Mouse (Mus musculus): ENCODE results near the gene Apopt1.

Apopt1 gene

GRCm38 (mm10) chr12:111681305-111681704 is 31.8 kb upstream of the Apopt1 start:
- DNase-seq: peak in 1 of 2 experiments; percentile 67

DNA sequence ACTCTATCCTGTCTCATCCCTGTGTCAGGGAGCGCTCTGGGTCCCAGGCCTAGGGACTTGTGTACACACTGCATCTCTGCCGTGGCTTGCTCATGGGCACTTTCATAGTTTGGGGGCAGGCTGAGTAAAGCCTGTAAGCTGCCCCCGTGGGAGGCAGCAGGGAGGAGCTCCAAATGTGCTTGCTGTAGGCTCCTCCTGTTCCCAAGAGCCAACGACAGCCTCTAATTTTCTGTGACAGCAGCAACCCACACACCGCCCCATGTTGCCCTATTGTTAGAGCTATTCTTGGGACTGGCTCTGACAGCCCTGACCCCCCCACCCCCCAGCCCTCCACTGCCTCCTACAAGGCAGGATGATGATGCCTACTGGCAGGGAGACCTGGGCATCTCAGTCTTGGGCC is 31.1 kb upstream of the Apopt1 start:
- no peak for DNase-seq

GRCm38 (mm10) chr12:111682806-111683205 is 30.3 kb upstream of the Apopt1 start:
- DNase-seq: no peak

DNA sequence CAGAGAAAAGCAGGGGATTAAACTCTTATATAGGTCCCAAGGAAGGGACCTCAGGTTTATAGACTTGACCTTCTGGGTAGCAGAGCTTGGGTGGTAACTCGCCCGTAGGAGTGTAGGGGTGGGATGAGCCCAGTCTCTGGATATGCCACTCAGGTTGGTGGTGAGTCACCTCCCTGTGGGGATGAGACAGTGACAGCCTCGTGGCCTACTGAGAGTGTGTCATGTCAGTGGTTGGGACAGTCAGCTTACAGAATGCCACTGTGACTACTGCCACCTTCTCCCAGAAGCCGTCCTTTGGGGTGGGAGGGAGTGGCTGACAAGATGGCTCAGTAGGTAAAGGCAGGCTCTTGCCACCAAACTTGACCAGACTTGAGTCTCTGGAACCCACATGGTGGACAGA is 26.7 kb upstream of the Apopt1 start:
- DNase-seq: no peak

DNA sequence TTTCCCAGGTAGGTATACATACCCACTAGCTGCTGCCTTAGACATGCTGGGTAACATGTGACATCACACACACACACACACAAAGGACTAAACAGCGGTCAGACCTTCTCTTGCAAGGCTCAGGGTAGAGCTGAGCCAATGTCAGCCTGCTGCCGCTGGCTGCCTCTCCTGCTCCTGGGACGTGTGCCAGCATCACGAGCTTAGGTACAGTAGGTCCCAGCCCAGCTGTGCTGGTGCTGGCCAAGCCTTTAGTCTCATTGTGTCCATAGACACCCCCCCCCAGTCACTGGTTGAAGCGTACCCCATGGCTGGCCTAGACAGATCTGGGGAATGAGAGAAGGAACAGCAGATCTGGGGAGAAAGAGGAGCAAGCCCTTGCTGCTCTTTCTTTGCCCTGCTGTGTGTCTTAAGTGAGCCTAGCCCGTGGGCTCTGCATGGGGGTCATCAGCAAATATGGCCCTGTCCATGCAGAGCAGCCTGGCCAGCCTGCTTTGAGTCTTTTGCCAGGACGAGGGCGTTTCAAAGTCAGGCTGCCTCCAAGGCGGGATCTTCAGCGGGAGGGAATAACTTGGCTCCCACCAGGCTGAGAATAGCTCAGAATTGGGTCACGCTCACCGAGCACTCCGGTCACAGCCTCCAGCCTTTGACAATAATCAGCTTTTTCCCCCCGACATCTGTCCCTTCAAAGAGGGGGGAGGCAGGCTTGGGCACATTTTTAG is 25.6 kb upstream of the Apopt1 start:
- peak; percentile 79 to 87 for DNase-seq

DNA sequence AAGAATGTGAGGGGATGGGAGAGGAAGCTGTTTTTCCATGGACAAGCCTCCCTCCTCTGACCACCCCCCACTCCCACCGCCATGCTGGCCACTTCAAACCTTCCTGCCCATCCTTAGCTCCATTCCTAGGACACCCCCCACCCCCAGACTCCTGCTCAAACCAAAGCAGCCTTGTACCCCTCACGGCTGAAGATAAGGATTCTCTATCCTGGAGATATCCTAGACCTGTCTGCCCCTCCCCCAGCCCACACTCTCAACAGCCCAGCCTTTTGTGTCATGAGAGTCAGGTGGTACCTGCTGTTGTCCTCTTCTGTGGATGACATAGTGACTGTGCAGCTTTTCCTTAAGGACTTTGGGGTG is 25.0 kb upstream of the Apopt1 start:
- peak; percentile 52 to 81 for DNase-seq

DNA sequence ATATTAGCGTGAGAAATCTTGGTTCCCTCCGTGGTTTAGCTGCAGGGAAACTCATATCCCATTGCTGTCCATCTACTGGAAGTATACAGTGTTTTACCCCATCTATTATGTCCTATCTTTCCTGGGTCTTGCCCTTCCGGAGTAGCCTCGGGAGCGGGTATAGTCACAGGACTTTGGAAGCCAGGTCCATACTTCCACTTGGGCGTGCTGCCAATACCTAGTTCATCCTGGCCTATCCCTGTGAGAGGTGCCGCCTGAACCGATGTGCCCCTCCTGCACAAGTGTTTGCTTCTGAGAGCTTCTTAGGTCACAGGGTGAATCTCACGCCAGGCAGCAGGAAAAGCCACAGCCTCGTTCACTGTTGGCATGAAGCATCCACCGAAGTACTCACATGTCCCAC is 23.6 kb upstream of the Apopt1 start:
- peak in 1 of 2 experiments; percentile 53 for DNase-seq

DNA sequence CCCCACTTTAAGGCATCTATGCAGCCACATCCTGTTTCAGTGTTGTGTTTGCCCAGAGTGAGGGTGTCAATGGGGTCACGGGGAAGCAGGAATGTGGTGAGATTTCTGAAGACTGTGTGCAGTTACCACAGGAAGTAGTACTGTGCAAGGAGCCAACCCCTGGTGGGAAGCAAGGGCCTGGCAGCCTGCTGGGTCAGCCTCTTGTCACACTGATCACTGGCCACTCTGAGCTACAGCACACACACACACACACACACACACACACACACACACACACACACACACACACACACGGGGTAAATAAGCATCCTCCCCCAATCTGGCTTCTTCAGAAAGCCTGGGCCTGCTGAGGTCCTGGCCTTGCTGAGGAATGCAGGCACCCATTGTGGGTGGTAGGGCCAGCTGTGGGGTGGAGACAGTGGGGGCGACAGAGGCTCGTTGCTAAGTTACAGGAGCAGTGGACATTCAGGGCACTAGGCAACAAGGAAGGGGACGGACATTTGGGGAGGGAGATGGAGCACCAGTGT is 21.7 kb upstream of the Apopt1 start:
- DNase-seq: peak in 1 of 2 experiments; percentile 57

DNA sequence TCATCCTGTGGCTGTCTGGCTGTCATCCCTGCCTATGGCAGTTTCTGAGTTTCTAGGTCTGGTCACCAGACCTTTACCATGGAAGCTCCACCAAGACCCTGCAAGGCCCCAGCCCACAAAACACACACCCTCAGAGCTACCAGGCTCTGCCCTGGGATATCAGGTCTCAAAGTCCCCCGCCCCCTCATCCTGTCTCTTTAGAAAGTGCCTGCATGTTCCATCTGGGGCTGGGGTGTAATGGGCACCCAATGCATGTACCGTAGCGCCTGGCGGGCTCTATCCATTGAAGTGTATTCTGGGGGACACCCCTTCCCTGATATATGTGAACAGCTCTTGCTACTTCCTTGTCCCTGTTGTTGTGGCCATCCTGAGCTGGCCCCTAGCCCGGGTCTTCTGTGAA is 20.2 kb upstream of the Apopt1 start:
- no peak for DNase-seq

GRCm38 (mm10) chr12:111693341-111694270 is 19.5 kb upstream of the Apopt1 start:
- DNase-seq: peak; percentile 58 to 64

DNA sequence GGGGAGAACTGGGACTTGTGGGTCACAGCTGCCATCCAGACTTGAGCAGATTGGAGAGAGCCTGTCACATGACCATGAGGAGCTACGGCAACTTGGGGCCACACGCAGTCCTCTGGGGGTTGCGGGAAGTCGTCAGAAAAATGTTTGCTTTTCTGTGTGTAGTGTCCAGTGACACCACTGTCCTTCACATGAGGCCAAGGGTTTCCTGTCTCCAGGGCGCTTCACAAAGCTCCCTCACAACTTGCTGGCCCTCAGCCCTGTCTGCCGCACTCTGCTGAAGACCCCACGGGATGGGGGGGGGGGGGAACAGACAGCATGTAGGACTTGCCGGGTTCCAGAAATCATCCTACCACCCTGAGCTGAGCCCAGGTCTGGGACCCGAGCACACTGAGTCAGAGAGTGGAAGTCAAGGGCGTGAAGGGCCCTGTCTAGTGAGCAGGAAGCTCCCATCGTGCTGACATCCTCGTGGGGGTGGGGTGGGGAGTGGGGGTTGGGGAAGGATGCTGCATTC is 18.7 kb upstream of the Apopt1 start:
- DNase-seq: peak in 1 of 2 experiments; percentile 39

DNA sequence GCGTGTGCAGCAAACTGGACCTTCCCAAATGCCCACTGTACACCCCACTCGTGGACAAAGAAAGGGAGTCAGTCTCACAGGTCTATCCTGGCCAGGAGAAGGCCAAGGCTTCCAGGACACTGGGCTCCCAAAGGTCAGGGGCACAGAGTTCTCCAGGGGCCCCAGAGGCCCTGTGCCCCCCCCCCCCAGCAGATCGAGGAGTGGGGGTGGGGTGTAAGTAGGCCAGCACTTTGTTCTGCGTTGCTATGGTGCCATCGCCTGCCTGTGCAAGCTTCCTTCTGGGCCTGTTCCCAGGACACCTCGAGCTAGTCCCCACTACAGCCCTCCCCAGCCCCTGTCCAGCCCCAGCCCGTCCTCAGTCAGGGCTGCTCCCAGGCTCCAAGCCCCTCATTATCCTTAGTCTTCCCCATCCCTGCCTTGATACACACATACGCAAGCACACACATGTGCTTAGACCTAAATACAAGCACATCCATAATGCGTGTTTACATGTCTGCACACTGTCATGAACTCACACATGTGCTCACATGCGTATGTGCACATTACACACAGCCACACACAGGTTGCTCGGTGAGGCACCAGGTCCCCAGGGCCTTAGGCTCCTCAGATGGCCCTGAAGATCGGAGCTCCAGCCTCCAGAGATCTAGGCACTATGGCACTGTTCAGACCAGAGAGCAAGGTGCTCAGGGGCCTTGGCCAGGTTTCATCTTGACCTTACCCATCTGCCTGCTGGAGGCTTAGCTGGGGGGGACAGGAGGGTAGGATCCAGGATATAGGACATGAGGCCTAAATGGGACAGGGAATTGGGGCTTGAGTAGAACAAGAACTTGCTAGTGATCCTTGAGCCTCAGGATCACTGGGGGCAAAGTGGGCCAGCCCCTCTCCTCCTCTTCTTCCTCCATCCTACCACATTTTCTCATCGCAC is 17.9 kb upstream of the Apopt1 start:
- peak in 1 of 2 experiments; percentile 58 for DNase-seq

DNA sequence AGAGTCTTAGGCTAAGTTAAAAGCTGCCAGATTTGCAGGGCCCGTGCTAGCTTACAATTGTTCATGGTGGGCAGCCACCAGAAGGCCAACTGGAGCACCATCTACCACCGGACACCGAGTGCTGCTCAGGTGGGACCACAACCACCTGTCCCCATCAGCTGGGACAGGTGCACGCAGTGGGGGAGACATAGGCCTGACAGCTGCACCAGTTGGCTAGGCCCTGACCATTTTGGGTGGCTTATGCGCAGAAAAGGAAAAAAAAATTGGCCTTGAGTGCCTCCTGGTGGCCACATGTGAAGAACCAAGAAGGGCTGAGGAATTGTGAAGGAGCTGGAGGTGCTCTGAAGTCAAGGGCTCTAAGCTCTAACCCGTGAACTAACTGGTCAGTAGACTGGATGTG is 16.8 kb upstream of the Apopt1 start:
- peak; percentile 89 to 92 for DNase-seq

DNA sequence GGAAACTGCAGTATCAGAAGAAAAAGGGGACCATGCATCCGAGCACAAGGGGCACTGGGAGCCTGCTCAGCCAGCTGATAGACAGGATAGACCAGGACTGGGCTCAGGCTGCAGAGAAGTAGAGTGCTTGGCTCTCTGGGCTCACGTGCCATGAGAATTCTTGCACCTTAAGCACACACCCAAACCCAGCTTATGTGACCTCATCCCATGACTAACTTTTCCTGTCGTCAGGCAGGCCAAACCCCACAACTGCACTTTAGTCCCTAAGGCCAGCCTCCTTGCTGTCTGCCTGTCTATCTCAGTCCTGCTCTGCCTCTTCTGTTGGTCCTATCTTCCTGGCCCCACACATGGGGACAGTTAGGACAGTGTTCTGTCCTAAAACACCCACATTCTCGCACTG is 15.4 kb upstream of the Apopt1 start:
- DNase-seq: no peak

- DNase-seq: peak; percentile 79 to 83
These were observed 14.6 kb upstream of the Apopt1 start for GRCm38 (mm10) chr12:111698346-111698913.

DNA sequence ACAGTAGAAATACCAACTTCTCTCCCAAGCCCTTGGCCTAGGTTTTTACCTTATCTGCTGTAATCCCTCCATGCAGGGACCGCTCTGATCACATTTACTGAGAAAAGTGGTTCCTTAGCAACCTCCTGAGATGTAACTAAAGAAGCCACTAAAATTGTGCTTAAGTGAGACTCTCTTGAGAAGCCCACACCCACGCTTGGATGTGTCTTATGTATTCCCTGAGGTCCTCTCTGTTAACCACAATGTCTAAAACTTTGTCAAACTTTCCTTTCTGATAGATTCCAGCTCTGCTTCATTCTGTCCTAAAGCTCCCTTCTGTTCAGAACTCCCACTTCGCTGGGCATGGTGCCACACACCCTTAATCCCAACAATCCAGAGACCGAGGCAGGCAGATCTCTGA is 13.5 kb upstream of the Apopt1 start:
- no peak for DNase-seq

GRCm38 (mm10) chr12:111700920-111701458 is 12.1 kb upstream of the Apopt1 start:
- DNase-seq: no peak

DNA sequence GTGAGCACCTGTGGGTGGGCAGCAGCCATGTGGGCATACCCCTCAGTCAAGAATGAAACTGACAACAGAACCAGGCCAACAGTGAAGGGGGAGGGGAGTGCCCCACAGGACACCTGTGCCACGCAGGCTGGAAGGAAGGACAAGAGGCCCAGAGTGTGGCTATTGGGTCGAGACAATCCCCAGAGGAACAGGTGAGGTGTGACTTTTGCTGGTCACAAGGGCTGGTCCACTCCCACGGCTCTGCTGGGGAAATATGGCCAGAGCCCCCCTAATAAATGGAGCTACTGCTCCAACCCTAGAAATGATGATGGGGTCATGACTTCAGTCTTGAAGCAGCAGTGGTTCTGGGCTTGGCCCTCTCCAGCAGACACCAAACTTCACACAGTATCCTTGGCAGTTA is 9.8 kb upstream of the Apopt1 start:
- no peak for DNase-seq

GRCm38 (mm10) chr12:111704609-111705008 is 8.5 kb upstream of the Apopt1 start:
- DNase-seq: peak in 1 of 2 experiments; percentile 29

- peak in 1 of 2 experiments; percentile 43 for DNase-seq
These were observed 7.7 kb upstream of the Apopt1 start for GRCm38 (mm10) chr12:111705186-111705973.

DNA sequence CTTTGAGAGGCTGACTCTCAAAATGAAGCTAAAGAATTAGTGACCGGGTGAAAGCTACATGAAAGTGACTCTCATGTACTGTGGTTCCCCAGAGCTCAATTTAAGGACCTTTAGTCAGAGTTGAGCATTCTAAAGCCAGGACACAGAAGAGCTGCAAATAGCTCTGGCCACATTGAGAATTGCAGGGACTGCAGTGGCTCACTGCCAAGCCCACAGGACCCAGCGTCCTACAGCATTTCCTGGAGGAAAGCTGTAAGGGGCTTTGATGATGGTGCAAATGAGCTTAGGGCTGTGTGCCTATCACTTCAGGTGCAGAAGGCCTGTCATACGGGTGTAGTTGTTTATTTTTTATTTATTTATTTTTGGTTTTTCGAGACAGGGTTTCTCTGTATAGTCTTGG is 4.9 kb upstream of the Apopt1 start:
- DNase-seq: peak; percentile 32 to 67
